Mouse (Mus musculus): Measurements from ENCODE around the gene Vmn2r114.
"Not testable (repeated sequence)": the region's sequence is repeated elsewhere in the genome, so short reads cannot be mapped to it uniquely, and the experiment has no call there.

Vmn2r114 gene

GRCm38 (mm10) chr17:23312437-23312836 lies at the start of gene Vmn2r114:
Gene Vmn2r114, minus strand, starts transcription at chr17:23312537.
- not testable (repeated sequence) for DNase-seq (ENCODE audit: low spot score)

- no peak for DNase-seq (ENCODE audit: low spot score)
These were observed 39.3 kb upstream of the Vmn2r114 start for GRCm38 (mm10) chr17:23351644-23352043.

- DNase-seq (ENCODE audit: low spot score) = not testable (repeated sequence)
These were observed 31.1 kb upstream of the Vmn2r114 start, which contains the start of gene Vmn2r115 for GRCm38 (mm10) chr17:23343441-23343840. Gene Vmn2r115, plus strand, starts transcription at chr17:23343741.

GRCm38 (mm10) chr17:23330657-23331056 lies 18.3 kb upstream of the Vmn2r114 start:
- no peak for DNase-seq (ENCODE audit: low spot score)

All from MN1 (cell line).